Mouse (Mus musculus): ENCODE data around the gene 1700007K13Rik.

The 1700007K13Rik gene

GRCm38 (mm10) chr2:28415387-28416024 is 50.6 kb downstream of the 1700007K13Rik start:
- WGBS: 34% methylated on average over 10 of the region's 10 CpGs

GRCm38 (mm10) chr2:28414757-28415137 is 51.4 kb downstream of the 1700007K13Rik start:
- 93% methylated on average over 5 of the region's 5 CpGs for WGBS

- 78% methylated on average over 5 of the region's 5 CpGs for WGBS
Observed at GRCm38 (mm10) chr2:28414116-28414756, 51.9 kb downstream of the 1700007K13Rik start.

GRCm38 (mm10) chr2:28412936-28413335 is 53.2 kb downstream of the 1700007K13Rik start:
- WGBS: 38% methylated on average over 6 of the region's 6 CpGs

Measured in cerebral cortex, adult 2 months (tissue).